Mouse (Mus musculus) erythroblast, embryonic 14.5 days (primary cell): ENCODE data around the gene Inpp5a.

Experiments
- GATA1 ChIP-seq: IDR thresholded peaks from 2 replicates; pipeline ENCODE4 v1.6.1; 2012; ENCODE audit warnings: low read length, inconsistent platforms, mixed read lengths
- TAL1 ChIP-seq: IDR thresholded peaks from 3 replicates; pipeline ENCODE4 v1.6.1; 2012; ENCODE audit warnings: low read length, inconsistent platforms, mixed read lengths

GRCm38 (mm10) chr7:139479626-139480025, 90.7 kb downstream of the Inpp5a start:
- TF ChIP-seq GATA1 = no peak
- TF ChIP-seq TAL1 = no peak
